Mouse (Mus musculus): ENCODE data around the gene Jsrp1.

GRCm38 (mm10) chr10:80773816-80774215, 39.5 kb downstream of the Jsrp1 start:
- TF ChIP-seq CTCF (IDR thresholded peaks at IDR 0.05; ENCODE audit: borderline replicate concordance, insufficient read depth, low read length) (no peak), POLR2A (IDR thresholded peaks at IDR 0.05; ENCODE audit: low read depth, low read length) (no peak)
